Mouse (Mus musculus) liver, embryonic 12.5 days (tissue): ENCODE results near the gene Ssh2. TPM values are rescaled to one million over a fixed set of nuclear protein-coding genes. Genes with fewer than 3 reads are reported as not detected.

ENCODE experiments used
- ATAC-seq: fragments of 200-750 bp; cut with Nextera tagmentation; 2 replicates; pipeline ENCODE4 v1.8.0; 2017; ENCODE audit warnings: moderate number of reproducible peaks, mild to moderate bottlenecking, moderate library complexity
- H3K27ac ChIP-seq: fragments of 300-500 bp; sonication (generic); 2 replicates; pipeline ENCODE4 v1.5.1; 2016; ENCODE audit warnings: mild to moderate bottlenecking
- H3K27me3 ChIP-seq: fragments of 300-500 bp; sonication (generic); replicated peaks from 2 replicates; pipeline ENCODE4 v1.6.1; 2016; ENCODE audit warnings: mild to moderate bottlenecking, moderate library complexity
- H3K36me3 ChIP-seq: fragments of 300-500 bp; sonication (generic); 2 replicates; pipeline ENCODE4 v1.6.1; 2016; ENCODE audit warnings: mild to moderate bottlenecking, moderate library complexity
- H3K4me1 ChIP-seq: fragments of 300-500 bp; sonication (generic); 2 replicates; pipeline ENCODE4 v1.6.1; 2016
- H3K4me2 ChIP-seq: fragments of 300-500 bp; sonication (generic); 2 replicates; pipeline ENCODE4 v1.6.1; 2016; ENCODE audit warnings: mild to moderate bottlenecking, moderate library complexity
- H3K4me3 ChIP-seq: fragments of 300-500 bp; sonication (generic); 2 replicates; pipeline ENCODE4 v1.5.1; 2016; ENCODE audit warnings: mild to moderate bottlenecking, moderate library complexity
- H3K9ac ChIP-seq: fragments of 300-500 bp; sonication (generic); 2 replicates; pipeline ENCODE4 v1.6.1; 2016; ENCODE audit warnings: mild to moderate bottlenecking, moderate library complexity
- H3K9me3 ChIP-seq: fragments of 300-500 bp; sonication (generic); replicated peaks from 2 replicates; pipeline ENCODE4 v1.6.1; 2016; ENCODE audit warnings: mild to moderate bottlenecking, moderate library complexity
- WGBS: fragments of 180-500 bp; shearing (Covaris S2); methylation state at CpG from one replicate; pipeline ENCODE4 v1.1.7; 2016; ENCODE audit not compliant: insufficient replicate concordance; 5-methylcytosine and 5-hydroxymethylcytosine counted together
- polyA plus RNA-seq: library from polyadenylated mRNA; unstranded; fragments of >200 nt; fragmentation: Nextera tagmentation; extraction: Ambion mirVana; gene quantifications from 2 replicates; pipeline ENCODE4 v1.2.1, GENCODE M21; 2016

The Ssh2 gene
- polyA plus RNA-seq, 1 experiment from 2014 or later = 6.8 TPM

- 51% methylated on average over 3 of the region's 3 CpGs for WGBS
- no peak overlapping the region for H3K4me2 ChIP-seq
- no peaks in the 10 kb centered on the region for H3K27me3 ChIP-seq
- no peaks in the 10 kb centered on the region for H3K9me3 ChIP-seq
- no peak overlapping the region for H3K9ac ChIP-seq
- H3K27ac ChIP-seq = no peak overlapping the region
- H3K4me1 ChIP-seq = 0 out of 2 replicates have a peak, but pooled peaks cover 2% of the 10 kb centered on the region
- no peak for ATAC-seq
- H3K4me3 ChIP-seq = no peak overlapping the region
- H3K36me3 ChIP-seq = no peaks in the 10 kb centered on the region
Measured at GRCm38 (mm10) chr11:77307205-77307604, 91.1 kb downstream of the Ssh2 start.

- Histone ChIP-seq H3K27ac (no peak overlapping the region), H3K4me2 (no peak overlapping the region), H3K9ac (no peak overlapping the region), H3K4me3 (no peak overlapping the region), H3K36me3 (no peaks in the 10 kb centered on the region), H3K27me3 (no peaks in the 10 kb centered on the region), H3K4me1 (0 out of 2 replicates have a peak, but pooled peaks cover 2% of the 10 kb centered on the region), H3K9me3 (no peaks in the 10 kb centered on the region)
- WGBS = 8% methylated on average over 1 of the region's 1 CpGs
- no peak for ATAC-seq
Measured at GRCm38 (mm10) chr11:77308533-77308932, 92.4 kb downstream of the Ssh2 start.

GRCm38 (mm10) chr11:77317721-77318477 lies 101.8 kb downstream of the Ssh2 start:
- H3K9me3 ChIP-seq = no peaks in the 10 kb centered on the region
- no peak for ATAC-seq

GRCm38 (mm10) chr11:77318478-77319118 lies 102.5 kb downstream of the Ssh2 start:
- Histone ChIP-seq H3K27me3 (no peaks in the 10 kb centered on the region), H3K9ac (no peak overlapping the region), H3K4me3 (no peak overlapping the region), H3K9me3 (no peaks in the 10 kb centered on the region), H3K36me3 (no peaks in the 10 kb centered on the region), H3K4me1 (peaks cover 19% of the 10 kb centered on the region; the same call in 1 of the 2 replicates), H3K27ac (no peak overlapping the region), H3K4me2 (no peak overlapping the region)
- no peak for ATAC-seq

More at GRCm38 (mm10) chr11:77317721-77318477, 101.8 kb downstream of the Ssh2 start:
- H3K9ac ChIP-seq = no peak overlapping the region
- no peak overlapping the region for H3K4me3 ChIP-seq
- no peak overlapping the region for H3K27ac ChIP-seq
- no peaks in the 10 kb centered on the region for H3K36me3 ChIP-seq
- H3K4me2 ChIP-seq = no peak overlapping the region
- 36% methylated on average over 3 of the region's 3 CpGs for WGBS
- peaks cover 19% of the 10 kb centered on the region; the same call in 1 of the 2 replicates for H3K4me1 ChIP-seq
- H3K27me3 ChIP-seq = no peaks in the 10 kb centered on the region

GRCm38 (mm10) chr11:77321214-77321613 lies 105.1 kb downstream of the Ssh2 start:
- no peak overlapping the region for H3K9ac ChIP-seq
- ATAC-seq = no peak
- WGBS = 7% methylated on average over 1 of the region's 1 CpGs
- H3K4me2 ChIP-seq = no peak overlapping the region
- H3K9me3 ChIP-seq = no peaks in the 10 kb centered on the region
- H3K36me3 ChIP-seq = peaks cover 5% of the 10 kb centered on the region
- H3K4me3 ChIP-seq = no peak overlapping the region
- peaks cover 19% of the 10 kb centered on the region; the same call in 1 of the 2 replicates for H3K4me1 ChIP-seq
- no peak overlapping the region for H3K27ac ChIP-seq
- no peaks in the 10 kb centered on the region for H3K27me3 ChIP-seq

- Histone ChIP-seq H3K9ac (no peak overlapping the region), H3K4me2 (no peak overlapping the region), H3K27me3 (no peaks in the 10 kb centered on the region), H3K4me1 (no peaks in the 10 kb centered on the region; the same call in 1 of the 2 replicates), H3K4me3 (no peak overlapping the region), H3K27ac (no peak overlapping the region), H3K36me3 (peaks cover 4% of the 10 kb centered on the region; the same call in 1 of the 2 replicates), H3K9me3 (no peaks in the 10 kb centered on the region)
- no peak for ATAC-seq
- 65% methylated on average over 2 of the region's 2 CpGs for WGBS
Measured at GRCm38 (mm10) chr11:77330529-77330928, 114.4 kb downstream of the Ssh2 start.

- Histone ChIP-seq H3K4me1 (peaks cover 20% of the 10 kb centered on the region), H3K36me3 (no peaks in the 10 kb centered on the region), H3K27me3 (0 out of 2 replicates have a peak, but pooled peaks cover 4% of the 10 kb centered on the region), H3K9me3 (no peaks in the 10 kb centered on the region), H3K4me2 (peak overlapping the region; percentile 98), H3K4me3 (no peak overlapping the region), H3K27ac (no peak overlapping the region), H3K9ac (no peak overlapping the region)
- ATAC-seq = no peak; the same call in 1 of the 2 replicates
- WGBS = 62% methylated on average over 4 of the region's 4 CpGs
Measured at GRCm38 (mm10) chr11:77347273-77347672, 131.2 kb downstream of the Ssh2 start.

- Histone ChIP-seq H3K9me3 (no peaks in the 10 kb centered on the region), H3K9ac (peak overlapping the region; percentile 79), H3K4me1 (peaks cover 20% of the 10 kb centered on the region), H3K4me2 (peak overlapping the region; percentile 98), H3K27me3 (0 out of 2 replicates have a peak, but pooled peaks cover 4% of the 10 kb centered on the region), H3K27ac (peak overlapping the region; percentile 66), H3K36me3 (no peaks in the 10 kb centered on the region), H3K4me3 (peak overlapping the region; percentile 77)
- ATAC-seq = peak; percentile 100
- under 1% methylated on average over 53 of the region's 54 CpGs for WGBS
Measured at GRCm38 (mm10) chr11:77348142-77348741, 132.2 kb downstream of the Ssh2 start.

GRCm38 (mm10) chr11:77348985-77349384 lies 132.9 kb downstream of the Ssh2 start:
- Histone ChIP-seq H3K4me1 (peaks cover 20% of the 10 kb centered on the region), H3K27ac (no peak overlapping the region), H3K36me3 (no peaks in the 10 kb centered on the region), H3K9me3 (no peaks in the 10 kb centered on the region), H3K4me3 (peak overlapping the region; percentile 77), H3K4me2 (peak overlapping the region; percentile 98), H3K9ac (peak overlapping the region; percentile 79), H3K27me3 (0 out of 2 replicates have a peak, but pooled peaks cover 4% of the 10 kb centered on the region)
- ATAC-seq = no peak
- 15% methylated on average over 6 of the region's 6 CpGs for WGBS

- ATAC-seq = no peak
- H3K27ac ChIP-seq = no peak overlapping the region
- no peaks in the 10 kb centered on the region for H3K36me3 ChIP-seq
- H3K4me3 ChIP-seq = no peak overlapping the region; the same call in 1 of the 2 replicates
- peak overlapping the region; percentile 98 for H3K4me2 ChIP-seq
- WGBS = 48% methylated on average over 2 of the region's 2 CpGs
- H3K9ac ChIP-seq = no peak overlapping the region
- H3K9me3 ChIP-seq = no peaks in the 10 kb centered on the region
- H3K27me3 ChIP-seq = 0 out of 2 replicates have a peak, but pooled peaks cover 4% of the 10 kb centered on the region
- H3K4me1 ChIP-seq = peaks cover 20% of the 10 kb centered on the region
Measured at GRCm38 (mm10) chr11:77349698-77350097, 133.6 kb downstream of the Ssh2 start.

GRCm38 (mm10) chr11:77355055-77355454 lies 139.0 kb downstream of the Ssh2 start:
- Histone ChIP-seq H3K27me3 (no peaks in the 10 kb centered on the region), H3K27ac (no peak overlapping the region), H3K4me1 (peaks cover 10% of the 10 kb centered on the region; the same call in 1 of the 2 replicates), H3K36me3 (no peaks in the 10 kb centered on the region), H3K4me3 (no peak overlapping the region), H3K4me2 (no peak overlapping the region), H3K9me3 (no peaks in the 10 kb centered on the region), H3K9ac (no peak overlapping the region)
- no peak for ATAC-seq
- WGBS = 71% methylated on average over 3 of the region's 3 CpGs

- Histone ChIP-seq H3K27me3 (no peaks in the 10 kb centered on the region), H3K4me1 (peaks cover 10% of the 10 kb centered on the region; the same call in 1 of the 2 replicates), H3K9ac (no peak overlapping the region), H3K4me2 (no peak overlapping the region), H3K9me3 (no peaks in the 10 kb centered on the region), H3K27ac (no peak overlapping the region), H3K4me3 (no peak overlapping the region), H3K36me3 (no peaks in the 10 kb centered on the region)
- no peak for ATAC-seq
- 83% methylated on average over 1 of the region's 1 CpGs for WGBS
Measured at GRCm38 (mm10) chr11:77357839-77358238, 141.8 kb downstream of the Ssh2 start.
